Mouse (Mus musculus): ENCODE data around the gene Xrcc5. TPM values are rescaled to one million over a fixed set of nuclear protein-coding genes. Genes with fewer than 3 reads are reported as not detected.

Gene Xrcc5
- polyA plus RNA-seq, 1 experiment from 2014 or later: 68.2 TPM

Other genes with a start within 250 kb of the Xrcc5 start
- 2.4 and 2.8 TPM in 2 replicates for gene Mreg, start 95.1 kb upstream of the Xrcc5 start, polyA plus RNA-seq (2016; fragmentation: Nextera tagmentation; extraction: Ambion mirVana)
- gene Pecr, start 23.1 kb upstream of the Xrcc5 start, polyA plus RNA-seq (2016; fragmentation: Nextera tagmentation; extraction: Ambion mirVana): 30.1 and 31.4 TPM in 2 replicates
- 5.5 and 6.3 TPM in 2 replicates for gene Tmem169, start 23.1 kb upstream of the Xrcc5 start, polyA plus RNA-seq (2016; fragmentation: Nextera tagmentation; extraction: Ambion mirVana)
- not detected in 2 replicates for gene March4, start 229.5 kb downstream of the Xrcc5 start, polyA plus RNA-seq (2016; fragmentation: Nextera tagmentation; extraction: Ambion mirVana)